Mouse (Mus musculus) hindbrain, embryonic 14.5 days (tissue): ENCODE data around the gene Tjp3. TPM values are rescaled to one million over a fixed set of nuclear protein-coding genes. Genes with fewer than 3 reads are reported as not detected.
A peak's percentile ranks its signal among the peaks of the same experiment; 100 is the strongest.

Source experiments
- ATAC-seq: fragments of 200-750 bp; cut with Nextera tagmentation; 2 replicates; pipeline ENCODE4 v1.8.0; 2017; ENCODE audit warnings: moderate number of reproducible peaks, mild to moderate bottlenecking, moderate TSS enrichment, moderate library complexity; ENCODE audit not compliant: low FRiP score
- DNase-seq: peaks from one replicate; pipeline ENCODE4 v3.0.0-alpha.2; 2015; ENCODE audit warnings: low spot score
- H3K27ac ChIP-seq: fragments of 300-500 bp; sonication (generic); 2 replicates; pipeline ENCODE4 v1.5.1; 2014; ENCODE audit warnings: mild to moderate bottlenecking, moderate library complexity
- H3K27me3 ChIP-seq: fragments of 300-500 bp; sonication (generic); 2 replicates; pipeline ENCODE4 v1.6.1; 2014; ENCODE audit warnings: mild to moderate bottlenecking, low read length, mixed read lengths; ENCODE audit not compliant: control insufficient read depth, insufficient read depth
- H3K36me3 ChIP-seq: fragments of 300-500 bp; sonication (generic); replicated peaks from 2 replicates; pipeline ENCODE4 v1.6.1; 2014; ENCODE audit not compliant: control insufficient read depth, insufficient read depth
- H3K4me1 ChIP-seq: fragments of 300-500 bp; sonication (generic); replicated peaks from 2 replicates; pipeline ENCODE4 v1.6.1; 2014; ENCODE audit warnings: antibody characterized with exemption, low read length, mixed read lengths; ENCODE audit not compliant: control insufficient read depth, insufficient read depth
- H3K4me2 ChIP-seq: fragments of 300-500 bp; sonication (generic); replicated peaks from 2 replicates; pipeline ENCODE4 v1.6.1; 2014; ENCODE audit warnings: mild to moderate bottlenecking, moderate library complexity
- H3K4me3 ChIP-seq: fragments of 300-500 bp; sonication (generic); replicated peaks from 2 replicates; pipeline ENCODE4 v1.5.1; 2014; ENCODE audit warnings: mild to moderate bottlenecking, low read length
- H3K9ac ChIP-seq: fragments of 300-500 bp; sonication (generic); 2 replicates; pipeline ENCODE4 v1.6.1; 2014
- H3K9me3 ChIP-seq: fragments of 300-500 bp; sonication (generic); 2 replicates; pipeline ENCODE4 v1.6.1; 2016; ENCODE audit warnings: low read length; ENCODE audit not compliant: control insufficient read depth
- WGBS: fragments of 180-500 bp; shearing (Covaris S2); extraction: QIAGEN DNeasy Blood & Tissue Kit; methylation state at CpG from one replicate; pipeline ENCODE4 v1.1.7; 2014; 5-methylcytosine and 5-hydroxymethylcytosine counted together
- polyA plus RNA-seq: library from polyadenylated mRNA; unstranded; fragments of >200 nt; fragmentation: Nextera tagmentation; extraction: Ambion mirVana; gene quantifications from 2 replicates; pipeline ENCODE4 v1.2.1, GENCODE M21; 2014

Gene Tjp3
- polyA plus RNA-seq, 1 experiment from 2014 or later, result 6.0 TPM

DNA sequence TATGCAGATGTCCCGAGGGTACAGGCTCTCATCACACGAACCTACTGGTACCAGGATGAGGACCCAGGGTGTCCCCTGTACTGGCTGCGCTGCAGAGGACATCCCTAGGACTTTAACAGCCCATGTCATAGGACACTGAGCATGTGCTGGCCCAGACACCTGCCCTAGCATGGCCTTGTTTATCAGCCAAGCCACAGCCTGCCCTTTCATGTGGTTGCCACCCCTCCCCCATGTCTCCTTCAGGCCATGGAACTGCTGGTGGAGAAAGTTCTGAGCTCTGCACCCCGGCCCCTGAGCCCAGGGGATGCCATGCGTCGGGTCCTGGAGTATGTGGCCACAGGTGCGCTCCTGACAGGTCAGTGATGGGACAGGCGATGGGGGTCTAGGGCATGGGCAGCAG lies 41.9 kb downstream of the Tjp3 start:
- Histone ChIP-seq H3K36me3 (peaks cover 14% of the 10 kb centered on the region; the same call in 1 of the 2 replicates), H3K4me2 (no peak overlapping the region), H3K4me1 (0 out of 2 replicates have a peak, but pooled peaks cover 15% of the 10 kb centered on the region), H3K27me3 (peaks cover 22% of the 10 kb centered on the region), H3K4me3 (no peak overlapping the region), H3K9me3 (no peaks in the 10 kb centered on the region), H3K27ac (no peak overlapping the region), H3K9ac (no peak overlapping the region)
- DNase-seq (no peak), ATAC-seq (no peak)
- 88% methylated on average over 8 of the region's 8 CpGs for WGBS

GRCm38 (mm10) chr10:81247804-81248203 lies 43.6 kb downstream of the Tjp3 start:
- Histone ChIP-seq H3K9me3 (no peaks in the 10 kb centered on the region), H3K4me1 (0 out of 2 replicates have a peak, but pooled peaks cover 10% of the 10 kb centered on the region), H3K36me3 (peaks cover 14% of the 10 kb centered on the region; the same call in 1 of the 2 replicates), H3K4me3 (no peak overlapping the region), H3K4me2 (no peak overlapping the region), H3K9ac (no peak overlapping the region), H3K27ac (no peak overlapping the region), H3K27me3 (peaks cover 19% of the 10 kb centered on the region)
- DNase-seq (no peak), ATAC-seq (no peak)
- WGBS, result 93% methylated on average over 2 of the region's 2 CpGs

- H3K9ac ChIP-seq, result no peak overlapping the region
- DNase-seq (no peak), ATAC-seq (no peak)
- H3K4me3 ChIP-seq, result no peak overlapping the region
- 93% methylated on average over 6 of the region's 6 CpGs for WGBS
- H3K9me3 ChIP-seq, result no peaks in the 10 kb centered on the region
- peaks cover 7% of the 10 kb centered on the region for H3K27me3 ChIP-seq
- no peak overlapping the region for H3K4me2 ChIP-seq
- peaks cover 23% of the 10 kb centered on the region; the same call in 1 of the 2 replicates for H3K36me3 ChIP-seq
- H3K27ac ChIP-seq, result no peak overlapping the region
- no peaks in the 10 kb centered on the region for H3K4me1 ChIP-seq
These were observed 46.2 kb downstream of the Tjp3 start for GRCm38 (mm10) chr10:81245166-81245565.

DNA sequence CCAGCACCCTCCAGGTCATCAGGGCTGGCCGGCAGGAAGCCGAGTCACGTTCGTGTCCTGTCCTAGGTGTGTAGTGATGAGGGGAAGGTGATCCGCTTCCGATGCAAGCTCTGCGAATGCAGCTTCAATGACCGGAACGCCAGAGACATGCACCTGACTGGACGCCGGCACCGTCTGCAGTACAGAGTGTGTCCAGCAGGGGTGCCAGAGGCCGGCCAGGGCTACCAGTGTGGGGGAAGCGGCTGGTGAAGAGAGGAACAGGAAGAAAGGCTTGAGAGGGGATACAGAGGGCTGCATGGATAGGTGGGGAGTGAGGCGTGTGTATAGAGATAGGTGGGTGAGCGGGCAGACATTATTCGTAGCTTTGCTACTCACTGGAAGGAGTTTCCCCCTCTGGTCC lies 46.8 kb downstream of the Tjp3 start:
- Histone ChIP-seq H3K4me1 (no peaks in the 10 kb centered on the region), H3K27me3 (peaks cover 13% of the 10 kb centered on the region), H3K4me2 (no peak overlapping the region), H3K4me3 (no peak overlapping the region), H3K9me3 (no peaks in the 10 kb centered on the region), H3K27ac (no peak overlapping the region), H3K9ac (no peak overlapping the region), H3K36me3 (peaks cover 23% of the 10 kb centered on the region; the same call in 1 of the 2 replicates)
- WGBS, result 7% methylated on average over 17 of the region's 17 CpGs
- DNase-seq (peak; percentile 71), ATAC-seq (peak; percentile 49; the same call in 1 of the 2 replicates)

- peaks cover 17% of the 10 kb centered on the region for H3K27me3 ChIP-seq
- no peak for DNase-seq
- H3K4me3 ChIP-seq, result no peak overlapping the region
- no peak for ATAC-seq
- H3K36me3 ChIP-seq, result 0 out of 2 replicates have a peak, but pooled peaks cover 23% of the 10 kb centered on the region
- H3K4me1 ChIP-seq, result no peaks in the 10 kb centered on the region
- no peak overlapping the region for H3K9ac ChIP-seq
- H3K27ac ChIP-seq, result no peak overlapping the region
- no peaks in the 10 kb centered on the region for H3K9me3 ChIP-seq
- no peak overlapping the region for H3K4me2 ChIP-seq
- 78% methylated on average over 4 of the region's 4 CpGs for WGBS
These were observed 47.2 kb downstream of the Tjp3 start for GRCm38 (mm10) chr10:81244146-81244545.

GRCm38 (mm10) chr10:81242021-81242420 lies 49.4 kb downstream of the Tjp3 start:
- DNase-seq, result no peak
- no peak for ATAC-seq
- H3K36me3 ChIP-seq, result 0 out of 2 replicates have a peak, but pooled peaks cover 9% of the 10 kb centered on the region
- H3K4me1 ChIP-seq, result no peaks in the 10 kb centered on the region
- H3K9me3 ChIP-seq, result no peaks in the 10 kb centered on the region
- no peak overlapping the region for H3K4me3 ChIP-seq
- no peak overlapping the region for H3K4me2 ChIP-seq
- H3K27ac ChIP-seq, result no peak overlapping the region
- WGBS, result 93% methylated on average over 16 of the region's 16 CpGs
- no peak overlapping the region for H3K9ac ChIP-seq
- H3K27me3 ChIP-seq, result peaks cover 20% of the 10 kb centered on the region

DNA sequence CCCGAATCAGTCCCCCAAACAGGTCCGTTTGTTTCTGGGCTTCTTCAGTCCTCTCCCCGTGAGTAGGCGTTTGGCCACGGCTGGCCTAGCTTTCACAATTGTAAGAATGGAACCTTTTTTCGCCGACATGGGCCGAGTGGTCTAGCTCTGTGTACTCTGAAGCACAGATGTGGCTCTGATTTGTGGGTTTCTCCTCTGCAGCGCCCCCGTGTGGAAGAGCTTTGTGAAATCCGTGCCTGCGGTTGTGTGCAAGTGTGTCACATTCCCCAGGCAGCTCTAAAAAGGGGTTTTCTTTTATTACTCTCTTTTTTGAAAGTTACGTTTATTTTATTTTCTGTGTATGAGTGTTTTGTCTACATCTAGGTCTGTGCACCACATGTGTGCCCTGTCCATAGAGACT lies 50.5 kb downstream of the Tjp3 start:
- Histone ChIP-seq H3K4me2 (no peak overlapping the region), H3K9me3 (no peaks in the 10 kb centered on the region), H3K9ac (no peak overlapping the region), H3K4me1 (no peaks in the 10 kb centered on the region), H3K27me3 (peaks cover 20% of the 10 kb centered on the region), H3K27ac (no peak overlapping the region), H3K36me3 (0 out of 2 replicates have a peak, but pooled peaks cover 9% of the 10 kb centered on the region), H3K4me3 (no peak overlapping the region)
- ATAC-seq (no peak), DNase-seq (peak; percentile 72)
- WGBS, result 24% methylated on average over 13 of the region's 13 CpGs

DNA sequence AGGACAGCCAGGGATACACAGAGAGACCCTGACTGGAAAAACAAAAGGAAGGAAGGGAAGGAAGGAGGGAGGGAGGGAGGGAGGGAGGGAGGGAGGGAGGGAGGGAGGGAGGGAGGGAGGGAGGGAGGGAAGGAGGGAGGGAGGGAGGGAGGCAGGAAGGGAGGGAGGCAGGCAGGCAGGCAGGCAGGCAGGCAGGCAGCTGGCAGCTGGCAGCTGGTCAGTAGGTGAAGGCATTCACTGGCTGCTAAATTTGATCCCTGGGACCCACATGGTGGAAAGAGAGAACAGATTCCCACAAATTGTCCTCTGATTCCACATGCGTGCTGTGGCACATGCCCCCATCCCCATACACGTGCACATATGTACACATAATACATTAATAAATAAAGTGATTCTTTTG lies 52.8 kb downstream of the Tjp3 start:
- Histone ChIP-seq H3K4me1 (peaks cover 5% of the 10 kb centered on the region; the same call in 1 of the 2 replicates), H3K27ac (no peak overlapping the region), H3K36me3 (0 out of 2 replicates have a peak, but pooled peaks cover 9% of the 10 kb centered on the region), H3K9ac (no peak overlapping the region), H3K4me2 (no peak overlapping the region), H3K4me3 (no peak overlapping the region), H3K9me3 (no peaks in the 10 kb centered on the region), H3K27me3 (peaks cover 20% of the 10 kb centered on the region)
- WGBS, result 77% methylated on average over 2 of the region's 2 CpGs
- DNase-seq, result no peak
- no peak for ATAC-seq

GRCm38 (mm10) chr10:81236471-81237268 lies 54.7 kb downstream of the Tjp3 start:
- Histone ChIP-seq H3K4me1 (peaks cover 10% of the 10 kb centered on the region; the same call in 1 of the 2 replicates), H3K4me2 (no peak overlapping the region), H3K4me3 (no peak overlapping the region), H3K36me3 (no peaks in the 10 kb centered on the region), H3K9me3 (no peaks in the 10 kb centered on the region), H3K9ac (no peak overlapping the region), H3K27me3 (peaks cover 20% of the 10 kb centered on the region), H3K27ac (no peak overlapping the region)
- DNase-seq, result no peak
- no peak for ATAC-seq
- 76% methylated on average over 12 of the region's 12 CpGs for WGBS
